ENCODE assay signal across 23 mouse cellular contexts in the genomic region with DNA sequence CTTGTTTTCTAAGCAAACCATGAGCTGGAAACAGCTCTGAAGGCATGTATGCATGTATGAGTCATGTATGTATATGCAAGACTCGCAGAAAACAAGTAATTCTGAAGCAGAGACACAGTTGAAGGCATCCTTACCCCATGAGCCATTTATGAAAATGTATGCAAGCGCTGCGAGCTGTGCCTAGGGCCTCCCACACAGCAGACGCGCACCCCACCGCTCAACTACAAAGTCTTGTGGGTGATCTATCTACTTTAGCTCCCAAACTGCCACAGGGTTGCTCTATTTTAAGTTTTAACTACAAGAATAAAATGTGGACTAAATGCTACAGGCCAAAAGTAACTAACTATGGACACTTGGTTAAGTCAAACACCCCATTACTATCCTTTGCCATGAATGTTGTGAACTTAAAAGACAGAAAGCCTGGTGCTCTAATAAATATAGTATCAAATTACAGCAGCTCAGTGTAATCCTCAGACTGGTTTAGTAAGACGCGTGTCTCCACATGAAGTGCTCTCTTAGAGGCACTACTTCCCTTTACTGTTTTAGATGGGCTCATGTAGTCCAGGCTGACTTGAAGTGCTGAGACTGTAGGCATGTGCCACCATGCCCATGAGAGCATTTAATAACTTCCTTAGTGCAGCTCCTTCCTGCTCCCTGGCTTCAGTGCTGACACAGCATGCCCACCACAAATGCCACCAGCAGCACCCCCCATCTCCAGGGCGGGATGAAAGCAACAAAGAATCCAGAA. TPM values are rescaled to one million over a fixed set of nuclear protein-coding genes. Genes with fewer than 3 reads are reported as not detected.
A peak's percentile ranks its signal among the peaks of the same experiment; 100 is the strongest.
DNase-seq lines count a peak whose midpoint lies in the region; ATAC-seq and TF ChIP-seq lines count a peak whose summit lies in the region.
"Had no signal": no experiment of that assay in that cellular context is flagged by ENCODE, and none has a peak within 500 bp of the region (broad histone marks: within the 10 kb centered on the region; RNA-seq: fewer than 3 reads in every experiment).

No protein-coding gene starts in this region.

- WGBS in stomach, postnatal 0 days: 79% methylated on average over 9 of the region's 9 CpGs
- 93% methylated on average over 9 of the region's 9 CpGs for WGBS in heart, adult 2 months

- 0 out of 2 replicates have a peak overlapping the region, but pooled peaks have one; percentile 9 for H3K27ac ChIP-seq in stomach, postnatal 0 days (replicated peaks)
- H3K27ac ChIP-seq in heart, adult 2 months: no peak overlapping the region
- H3K27ac ChIP-seq: heart, embryonic 10.5 days; hindbrain, embryonic 15.5 days; liver, embryonic 12.5 days; midbrain, embryonic 13.5 days; neural tube, embryonic 15.5 days had no signal

- H3K36me3 ChIP-seq in stomach, postnatal 0 days (ENCODE audit: control insufficient read depth, insufficient read depth, low read length): peaks cover 37% of the 10 kb centered on the region
- peaks cover 5% of the 10 kb centered on the region for H3K36me3 ChIP-seq in heart, adult 2 months (ENCODE audit: control insufficient read depth, insufficient read depth, low read length)

- no peak for TF ChIP-seq POLR2A in heart, adult 2 months (IDR thresholded peaks at IDR 0.05; ENCODE audit: insufficient read depth, low read depth, low read length)

- DNase-seq in left cerebral cortex, adult 11 months (ENCODE audit: low spot score): peak; percentile 37
- no peak for DNase-seq in left cerebral cortex, postnatal 4 days
- DNase-seq in layer of hippocampus, adult 8-10 months (ENCODE audit: low spot score in 2 of 2): peak; percentile 45 to 49
- peak; percentile 41 to 57 for DNase-seq in left cerebral cortex, postnatal 36 days (ENCODE audit: low spot score in 2 of 2)
- no peak for DNase-seq in stomach, postnatal 0 days (ENCODE audit: low spot score)
- DNase-seq in heart, adult 2 months: no peak
- DNase-seq in gastrocnemius, postnatal 25 days: no peak
- DNase-seq: adrenal gland, postnatal 25 days; cerebellum, adult 9-11 months; gastrocnemius, postnatal 10 days; heart, postnatal 10 days; kidney, adult 11 months; kidney, postnatal 14 days; thymus, postnatal 25 days had no signal

- TF ChIP-seq CTCF in stomach, postnatal 0 days (IDR thresholded peaks at IDR 0.05; ENCODE audit: low read depth): no peak
- no peak for TF ChIP-seq CTCF in heart, adult 2 months (IDR thresholded peaks at IDR 0.05)

- H3K9ac ChIP-seq in stomach, postnatal 0 days (ENCODE audit: low read length): no peak overlapping the region
- no peak overlapping the region for H3K9ac ChIP-seq in heart, adult 2 months (ENCODE audit: low read depth, low read length)
- H3K9ac ChIP-seq: hindbrain, embryonic 15.5 days; liver, embryonic 12.5 days; midbrain, embryonic 13.5 days; neural tube, embryonic 15.5 days had no signal

- no peaks in the 10 kb centered on the region for H3K9me3 ChIP-seq in stomach, postnatal 0 days (ENCODE audit: control insufficient read depth, low read length)
- H3K9me3 ChIP-seq: heart, embryonic 10.5 days; hindbrain, embryonic 15.5 days; liver, embryonic 12.5 days; midbrain, embryonic 13.5 days; neural tube, embryonic 15.5 days had no signal

- no peak overlapping the region for H3K4me3 ChIP-seq in stomach, postnatal 0 days (ENCODE audit: low read depth, low read length)
- H3K4me3 ChIP-seq in heart, adult 2 months: no peak overlapping the region
- H3K4me3 ChIP-seq: erythroblast, embryonic 14.5 days; heart, embryonic 10.5 days; hindbrain, embryonic 15.5 days; liver, embryonic 12.5 days; midbrain, embryonic 13.5 days; myocyte; neural tube, embryonic 15.5 days had no signal

- no peak overlapping the region for H3K4me2 ChIP-seq in stomach, postnatal 0 days (replicated peaks; ENCODE audit: low read depth)
- H3K4me2 ChIP-seq: hindbrain, embryonic 15.5 days; liver, embryonic 12.5 days; midbrain, embryonic 13.5 days; neural tube, embryonic 15.5 days had no signal

- intact Hi-C loops in left cerebral cortex, postnatal 4 days (cut with DNase I): no loop called here
- intact Hi-C loops in left cerebral cortex, postnatal 36 days (cut with DNase I): no loop called here
- intact Hi-C loops in heart, adult 2 months (cut with DNase I): no loop called here

- H3K79me2 ChIP-seq in heart, adult 2 months (replicated peaks; ENCODE audit: control insufficient read depth, insufficient read depth, low read length): no peaks in the 10 kb centered on the region

- no peaks in the 10 kb centered on the region for H3K4me1 ChIP-seq in stomach, postnatal 0 days (replicated peaks; ENCODE audit: control insufficient read depth, insufficient read depth)
- no peaks in the 10 kb centered on the region for H3K4me1 ChIP-seq in heart, adult 2 months (ENCODE audit: control insufficient read depth, insufficient read depth, low read length)
- H3K4me1 ChIP-seq: heart, embryonic 10.5 days; hindbrain, embryonic 15.5 days; liver, embryonic 12.5 days; midbrain, embryonic 13.5 days; neural tube, embryonic 15.5 days had no signal

- H3K27me3 ChIP-seq in stomach, postnatal 0 days (ENCODE audit: control insufficient read depth, insufficient read depth, low read length): no peaks in the 10 kb centered on the region
- H3K27me3 ChIP-seq in heart, adult 2 months (ENCODE audit: control insufficient read depth, insufficient read depth, low read length): no peaks in the 10 kb centered on the region
- H3K27me3 ChIP-seq: hindbrain, embryonic 15.5 days; liver, embryonic 12.5 days; midbrain, embryonic 13.5 days; neural tube, embryonic 15.5 days had no signal

- TF ChIP-seq EP300 in stomach, postnatal 0 days (optimal IDR thresholded peaks at IDR 0.05): no peak
- no peak for TF ChIP-seq EP300 in heart, adult 2 months (IDR thresholded peaks at IDR 0.05; ENCODE audit: insufficient read depth, low read depth, low read length)

- ATAC-seq in stomach, postnatal 0 days (ENCODE audit: low FRiP score, low TSS enrichment): no peak
- ATAC-seq in erythroid progenitor cell, adult 5-6 weeks (replicated peaks; ENCODE audit: low FRiP score, poor library complexity, severe bottlenecking): no peak
- ATAC-seq: forebrain, embryonic 16.5 days; liver, embryonic 12.5 days; midbrain, embryonic 13.5 days had no signal

RNA-seq across cellular contexts. Expression of a gene that starts 17.0 kb away (rescaled TPM):
- 10 to 100 TPM; 85.9 to 89.9 TPM for total RNA-seq in left cerebral cortex, postnatal 4 days (2021)
- total RNA-seq in layer of hippocampus, adult 8-10 months (2022): 10 to 100 TPM; 81.9 to 94.4 (median 90.2) TPM
- total RNA-seq in left cerebral cortex, postnatal 36 days (2021): 10 to 100 TPM; 68.7 to 75.7 TPM
- polyA plus RNA-seq in stomach, postnatal 0 days (2015; fragmentation: Nextera tagmentation; extraction: Ambion mirVana): 96.0 and 103 TPM in 2 replicates
- 10 to 100 TPM; 37.4 to 37.8 TPM for total RNA-seq in heart, adult 2 months (2021)
- 27.1 and 50.8 TPM in 2 replicates for polyA plus RNA-seq in heart, adult 2 months (2012; rRNA removed)
- total RNA-seq in gastrocnemius, postnatal 25 days (2021): 10 to 100 TPM; 26.5 to 26.7 TPM
- 66.7 and 85.9 TPM in 2 replicates for total RNA-seq in erythroid progenitor cell, adult 5-6 weeks (2015; ENCODE audit: low replicate concordance)
- 45.2 and 62.4 TPM in 2 replicates for total RNA-seq in erythroid progenitor cell, adult 5-6 weeks (2017; ENCODE audit: low replicate concordance)

RNA-seq across cellular contexts. Expression of a gene that starts 29.3 kb away (rescaled TPM):
- 10 to 100 TPM; 89.8 to 90.5 TPM for total RNA-seq in left cerebral cortex, postnatal 4 days (2021)
- total RNA-seq in layer of hippocampus, adult 8-10 months (2022): 10 to 100 TPM; 38.5 to 44.4 (median 41.6) TPM
- total RNA-seq in left cerebral cortex, postnatal 36 days (2021): 10 to 100 TPM; 45.3 to 46.4 TPM
- polyA plus RNA-seq in stomach, postnatal 0 days (2015; fragmentation: Nextera tagmentation; extraction: Ambion mirVana): 12.2 and 13.6 TPM in 2 replicates
- 1 to 10 TPM; 4.9 to 7.0 TPM for total RNA-seq in heart, adult 2 months (2021)
- polyA plus RNA-seq in heart, adult 2 months (2012; rRNA removed): 4.3 and 5.6 TPM in 2 replicates
- total RNA-seq in gastrocnemius, postnatal 25 days (2021): 1 to 10 TPM; 4.6 to 5.2 TPM
- 14.3 and 14.8 TPM in 2 replicates for total RNA-seq in erythroid progenitor cell, adult 5-6 weeks (2015; ENCODE audit: low replicate concordance)
- 38.2 and 43.3 TPM in 2 replicates for total RNA-seq in erythroid progenitor cell, adult 5-6 weeks (2017; ENCODE audit: low replicate concordance)

Comparison
In these comparisons a context has a peak if more than half of its experiments do, and no peak if none do; other contexts are left out.
1. DNase-seq: peak in left cerebral cortex, adult 11 months (single experiment), layer of hippocampus, adult 8-10 months (2 of 2) and left cerebral cortex, postnatal 36 days (2 of 2); none in left cerebral cortex, postnatal 4 days (single experiment), stomach, postnatal 0 days (single experiment), heart, adult 2 months (0 of 2) and gastrocnemius, postnatal 25 days (single experiment).